Mouse (Mus musculus) cerebellum, adult 2 months (tissue): ENCODE measurements around the gene Cacna2d3. TPM values are rescaled to one million over a fixed set of nuclear protein-coding genes. Genes with fewer than 3 reads are reported as not detected.
A peak's percentile ranks its signal among the peaks of the same experiment; 100 is the strongest.

Source experiments
- DNase-seq, 2 experiments: peaks; one replicate each; pipeline ENCODE4 v3.0.0; 2021
- H3K27ac ChIP-seq: fragments of 200-500 bp; 2 replicates; pipeline ENCODE4 v1.5.1; 2012; ENCODE audit warnings: low read length, control low read depth, inconsistent platforms; ENCODE audit not compliant: insufficient read depth
- H3K27me3 ChIP-seq: fragments of 200-500 bp; 2 replicates; pipeline ENCODE4 v1.6.1; 2012; ENCODE audit warnings: inconsistent platforms, mild to moderate bottlenecking, low read length, moderate library complexity; ENCODE audit not compliant: control insufficient read depth, insufficient read depth
- H3K4me1 ChIP-seq: fragments of 200-500 bp; 2 replicates; pipeline ENCODE4 v1.6.1; 2011; ENCODE audit warnings: low read length; ENCODE audit not compliant: control insufficient read depth, insufficient read depth
- H3K4me3 ChIP-seq: fragments of 200-500 bp; replicated peaks from 2 replicates; pipeline ENCODE3; 2011; ENCODE audit warnings: mild to moderate bottlenecking, low read depth, low read length, control low read depth; ENCODE audit not compliant: insufficient read depth
- CTCF ChIP-seq: fragments of 200-500 bp; IDR thresholded peaks from 2 replicates; pipeline ENCODE4 v1.5.1; 2011; ENCODE audit warnings: low read depth, mild to moderate bottlenecking, control low read depth, low read length, moderate library complexity, borderline replicate concordance; ENCODE audit not compliant: insufficient read depth
- POLR2A ChIP-seq: fragments of 200-500 bp; IDR thresholded peaks from 2 replicates; pipeline ENCODE4 v1.6.1; 2011; ENCODE audit warnings: low read length, control low read depth, borderline replicate concordance; ENCODE audit not compliant: insufficient read depth
- WGBS: fragments of 180-500 bp; shearing (Covaris S2); methylation state at CpG from one replicate; pipeline ENCODE4 v1.1.7; 2018; 5-methylcytosine and 5-hydroxymethylcytosine counted together
- polyA plus RNA-seq: library from polyadenylated mRNA; depleted of rRNA; stranded (reverse); fragments of >200 nt; gene quantifications from 2 replicates; pipeline ENCODE4 v1.2.3, GENCODE M21; 2012; rRNA removed

The Cacna2d3 gene
- polyA plus RNA-seq, 1 experiment = 40.3 TPM

DNA sequence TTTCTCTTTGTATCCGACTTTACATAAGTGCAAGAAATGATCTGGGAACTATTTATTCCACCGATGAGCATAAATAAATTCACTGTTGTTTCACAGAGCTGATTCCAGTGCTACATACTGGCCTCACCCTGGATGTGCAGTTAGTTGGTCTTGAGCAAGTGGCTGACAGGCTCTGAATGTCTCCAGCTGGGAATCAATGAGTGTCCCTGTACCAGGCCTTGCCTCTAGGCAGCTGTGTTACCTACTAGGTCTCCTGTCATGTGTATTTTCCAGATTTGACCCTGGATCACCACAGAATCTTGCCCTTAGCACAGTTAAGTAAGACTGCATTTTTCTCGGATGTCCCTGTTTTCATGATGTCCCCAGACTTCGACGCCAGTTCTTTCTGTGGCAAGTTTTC, 851.3 kb downstream of the Cacna2d3 start:
- Histone ChIP-seq H3K4me1 (no peaks in the 10 kb centered on the region), H3K27me3 (no peaks in the 10 kb centered on the region), H3K27ac (no peak overlapping the region), H3K4me3 (no peak overlapping the region)
- WGBS = 93% methylated on average over 5 of the region's 5 CpGs
- TF ChIP-seq CTCF (no peak), POLR2A (no peak)
- DNase-seq = no peak

DNA sequence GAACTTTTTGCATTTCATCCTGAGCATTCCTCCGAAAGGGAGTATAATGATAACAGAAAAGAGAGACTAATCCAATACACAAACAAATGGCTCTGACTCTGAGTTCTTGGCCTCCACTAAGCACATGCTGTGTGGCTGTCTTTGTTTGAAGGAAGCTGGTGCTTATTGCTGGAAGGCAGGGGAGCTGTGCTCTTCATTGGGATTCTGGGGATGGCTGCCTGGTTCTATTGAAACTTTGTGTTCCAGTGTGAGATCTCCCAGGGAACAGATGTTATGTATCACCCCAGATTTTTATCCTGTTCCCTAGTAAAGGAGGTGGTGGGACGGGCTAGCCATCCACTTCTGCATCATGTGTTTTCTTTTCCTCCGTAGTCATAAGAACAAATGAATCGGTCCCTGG, 856.7 kb downstream of the Cacna2d3 start:
- H3K4me1 ChIP-seq = peaks cover 6% of the 10 kb centered on the region; the same call in 1 of the 2 replicates
- peak in 1 of 2 experiments; percentile 10 for DNase-seq
- TF ChIP-seq POLR2A (no peak), CTCF (no peak)
- no peak overlapping the region for H3K4me3 ChIP-seq
- H3K27ac ChIP-seq = no peak overlapping the region
- 79% methylated on average over 4 of the region's 4 CpGs for WGBS
- no peaks in the 10 kb centered on the region for H3K27me3 ChIP-seq

DNA sequence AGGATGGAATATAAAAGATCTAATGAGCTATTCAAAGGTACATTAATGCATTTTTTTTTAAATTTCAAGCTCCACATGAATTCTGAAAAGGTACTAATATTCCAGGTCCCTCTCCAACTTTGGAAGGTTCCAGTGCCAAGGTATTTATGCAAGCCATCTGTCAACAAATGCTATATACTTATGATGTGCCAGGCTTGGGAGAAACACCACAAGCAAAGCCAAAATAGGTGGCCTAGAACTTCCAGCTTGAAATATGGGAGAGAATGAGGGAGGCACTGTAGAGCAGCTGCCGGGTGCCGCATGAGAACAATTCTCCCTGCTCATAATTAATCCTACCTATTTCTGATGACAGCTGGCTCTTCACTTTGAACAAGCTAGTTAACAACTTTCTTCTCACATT, 860.5 kb downstream of the Cacna2d3 start:
- 14% methylated on average over 2 of the region's 2 CpGs for WGBS
- H3K4me3 ChIP-seq = no peak overlapping the region
- no peak for TF ChIP-seq CTCF
- TF ChIP-seq POLR2A = no peak
- no peaks in the 10 kb centered on the region for H3K27me3 ChIP-seq
- DNase-seq = peak; percentile 20 to 81
- H3K27ac ChIP-seq = no peak overlapping the region
- peaks cover 6% of the 10 kb centered on the region; the same call in 1 of the 2 replicates for H3K4me1 ChIP-seq

Other genes with a start within 250 kb of the Cacna2d3 start
- gene Selenok, start 246.4 kb upstream of the Cacna2d3 start, polyA plus RNA-seq = 177 and 183 TPM in 2 replicates